Mouse (Mus musculus): ENCODE measurements around the gene Stk19.

DNA sequence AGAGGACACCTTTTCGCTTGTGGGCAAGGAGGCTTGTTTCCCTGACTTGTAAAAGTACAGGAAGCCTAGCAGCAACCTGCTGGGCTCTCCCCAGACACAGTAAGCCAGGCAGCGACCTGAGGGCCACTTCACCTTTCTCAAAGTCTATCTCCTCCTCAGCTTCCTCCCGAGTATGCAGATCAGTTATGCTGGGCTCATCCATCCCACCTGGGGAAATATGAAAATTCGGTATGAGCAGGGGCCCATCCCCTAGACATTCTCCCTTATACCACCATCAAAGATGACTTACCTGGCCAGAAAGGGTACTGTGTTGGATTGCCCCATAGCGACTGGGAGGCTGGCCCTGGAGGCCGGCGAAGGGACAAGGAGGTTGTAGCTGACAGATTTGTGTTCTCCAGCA is 10.9 kb upstream of the Stk19 start:
- TF ChIP-seq CTCF (conservative IDR thresholded peaks at IDR 0.05; ENCODE audit: low read length) (no peak), POU5F1 (IDR thresholded peaks at IDR 0.05; ENCODE audit: borderline replicate concordance, low read length) (no peak), NANOG (IDR thresholded peaks at IDR 0.05; ENCODE audit: borderline replicate concordance, low read length) (no peak)

All from E14TG2a.4 (cell line).